Comparison of ENCODE assay signal across 26 mouse cellular contexts in the genomic region with DNA sequence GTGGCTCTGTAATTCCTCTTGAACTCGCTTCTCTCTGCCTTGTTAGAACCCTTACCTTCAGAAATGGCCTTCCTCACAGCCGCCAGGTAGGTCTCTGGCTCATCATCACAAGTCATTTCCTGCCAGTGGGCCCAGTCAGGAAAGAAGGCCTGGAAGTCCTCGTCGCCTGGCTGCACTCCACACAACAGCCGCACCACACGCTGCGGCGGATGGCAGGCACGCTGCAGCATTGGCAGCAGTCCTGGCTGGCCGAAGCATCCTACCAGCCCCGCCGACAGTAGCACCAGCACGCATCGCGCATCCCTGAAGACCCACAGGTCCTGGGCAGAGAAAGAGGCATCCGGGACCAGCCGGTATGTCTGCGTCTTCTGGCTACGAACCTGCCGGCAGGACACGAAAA. TPM values are rescaled to one million over a fixed set of nuclear protein-coding genes. Genes with fewer than 3 reads are reported as not detected.
A peak's percentile ranks its signal among the peaks of the same experiment; 100 is the strongest.
DNase-seq lines count a peak whose midpoint lies in the region; ATAC-seq and TF ChIP-seq lines count a peak whose summit lies in the region.
"Had no signal": no experiment of that assay in that cellular context is flagged by ENCODE, and none has a peak within 500 bp of the region (broad histone marks: within the 10 kb centered on the region; RNA-seq: fewer than 3 reads in every experiment).

No protein-coding gene starts in this region.

- peaks cover 50% of the 10 kb centered on the region for H3K27me3 ChIP-seq in E14TG2a.4 (ENCODE audit: insufficient read depth, low read length)
- H3K27me3 ChIP-seq in kidney, embryonic 15.5 days: no peaks in the 10 kb centered on the region
- H3K27me3 ChIP-seq: CH12.LX; heart, embryonic 13.5 days; hindbrain, embryonic 12.5 days; limb, embryonic 13.5 days; liver, embryonic 13.5 days; neural tube, embryonic 12.5 days had no signal

- no peaks in the 10 kb centered on the region for H3K36me3 ChIP-seq in E14TG2a.4 (ENCODE audit: insufficient read depth, low read length)
- H3K36me3 ChIP-seq in kidney, embryonic 15.5 days: no peaks in the 10 kb centered on the region
- H3K36me3 ChIP-seq: forebrain, embryonic 10.5 days; heart, embryonic 13.5 days; hindbrain, embryonic 12.5 days; limb, embryonic 13.5 days; liver, embryonic 13.5 days; neural tube, embryonic 12.5 days had no signal

- H3K4me3 ChIP-seq in E14TG2a.4 (replicated peaks; ENCODE audit: low read length): peak overlapping the region; percentile 62
- H3K4me3 ChIP-seq in kidney, embryonic 15.5 days (replicated peaks): no peak overlapping the region
- H3K4me3 ChIP-seq: forebrain, embryonic 10.5 days; heart, adult 2 months; heart, embryonic 13.5 days; hindbrain, embryonic 12.5 days; limb, embryonic 13.5 days; liver, embryonic 13.5 days; megakaryocyte, embryonic 14.5 days; neural tube, embryonic 12.5 days had no signal

- no peak overlapping the region for H3K9ac ChIP-seq in kidney, embryonic 15.5 days
- H3K9ac ChIP-seq: forebrain, postnatal 0 days; heart, embryonic 13.5 days; hindbrain, embryonic 12.5 days; limb, embryonic 13.5 days; liver, embryonic 13.5 days; neural tube, embryonic 12.5 days had no signal

- TF ChIP-seq CTCF in E14TG2a.4 (conservative IDR thresholded peaks at IDR 0.05; ENCODE audit: low read length): no peak

- no peak overlapping the region for H3K4me2 ChIP-seq in kidney, embryonic 15.5 days
- H3K4me2 ChIP-seq: heart, embryonic 13.5 days; hindbrain, embryonic 12.5 days; limb, embryonic 13.5 days; liver, embryonic 13.5 days; neural tube, embryonic 12.5 days had no signal

- peaks cover 4% of the 10 kb centered on the region for H3K4me1 ChIP-seq in E14TG2a.4 (replicated peaks; ENCODE audit: low read depth, low read length)
- no peaks in the 10 kb centered on the region for H3K4me1 ChIP-seq in kidney, embryonic 15.5 days
- H3K4me1 ChIP-seq: forebrain, embryonic 10.5 days; heart, embryonic 13.5 days; hindbrain, embryonic 12.5 days; limb, embryonic 13.5 days; liver, embryonic 13.5 days; neural tube, embryonic 12.5 days had no signal

- WGBS in kidney, embryonic 15.5 days: 90% methylated on average over 21 of the region's 21 CpGs

- 0 out of 2 replicates have a peak, but pooled peaks cover 5% of the 10 kb centered on the region for H3K9me3 ChIP-seq in E14TG2a.4 (ENCODE audit: low read length)
- H3K9me3 ChIP-seq in kidney, embryonic 15.5 days (replicated peaks): no peaks in the 10 kb centered on the region
- H3K9me3 ChIP-seq: forebrain, embryonic 10.5 days; heart, embryonic 13.5 days; hindbrain, embryonic 12.5 days; limb, embryonic 13.5 days; liver, embryonic 13.5 days; neural tube, embryonic 12.5 days had no signal

- no peak overlapping the region for H3K27ac ChIP-seq in kidney, embryonic 15.5 days
- H3K27ac ChIP-seq: forebrain, embryonic 10.5 days; heart, adult 2 months; heart, embryonic 13.5 days; hindbrain, embryonic 12.5 days; limb, embryonic 13.5 days; liver, embryonic 13.5 days; neural tube, embryonic 12.5 days had no signal

- ATAC-seq in kidney, embryonic 15.5 days (replicated peaks; ENCODE audit: low FRiP score): no peak
- ATAC-seq: forebrain, postnatal 0 days; inflammation-experienced regulatory T-cells, adult 6 months had no signal

- DNase-seq in R1 (ENCODE audit: low read depth, low spot score): peak; percentile 10
- peak; percentile 65 for DNase-seq in cerebellum, adult 11-12 months
- DNase-seq in cerebellum, postnatal 10 days: peak; percentile 84 to 90
- DNase-seq in lung, postnatal 36 days: no peak
- no peak for DNase-seq in testis, postnatal 10 days (ENCODE audit: low spot score)
- DNase-seq: B cell, adult 2 months; forebrain, postnatal 0 days; gastrocnemius, postnatal 36 days; heart, adult 2 months; kidney, adult 2 months; kidney, postnatal 14 days; layer of hippocampus, postnatal 36 days; liver, embryonic 13.5 days; lung, adult 2 months; midbrain, embryonic 14.5 days; thymus, postnatal 25 days had no signal

RNA-seq across cellular contexts. Expression of a gene that starts 9.1 kb away (rescaled TPM):
- polyA plus RNA-seq in kidney, embryonic 15.5 days (2015; fragmentation: Nextera tagmentation; extraction: Ambion mirVana): 1.7 and 2.2 TPM in 2 replicates

Comparison
In these comparisons a context has a peak if more than half of its experiments do, and no peak if none do; other contexts are left out.
1. DNase-seq: peak in R1 (single experiment), cerebellum, adult 11-12 months (single experiment) and cerebellum, postnatal 10 days (2 of 2); none in lung, postnatal 36 days (single experiment) and testis, postnatal 10 days (single experiment).